Mouse (Mus musculus): ENCODE measurements around the gene E330021D16Rik.

- no peak for TF ChIP-seq POLR2A (IDR thresholded peaks at IDR 0.05; ENCODE audit: insufficient read length, low read depth)
- TF ChIP-seq MYOD1 (IDR thresholded peaks at IDR 0.05; ENCODE audit: control insufficient read depth in 1 of 3, insufficient read length in 2 of 3, low read depth in 2 of 3), result no peak
- no peak for TF ChIP-seq MAX (IDR thresholded peaks at IDR 0.05; ENCODE audit: low read depth)
- TF ChIP-seq TCF12 (IDR thresholded peaks at IDR 0.05; ENCODE audit: insufficient read depth, poor library complexity, severe bottlenecking), result no peak
- TF ChIP-seq CEBPB (IDR thresholded peaks at IDR 0.05; ENCODE audit: insufficient read depth, poor library complexity, severe bottlenecking), result no peak
- no peak for TF ChIP-seq POLR2AphosphoS2 (IDR thresholded peaks at IDR 0.05; ENCODE audit: insufficient read length, low read depth)
- TF ChIP-seq USF1 (IDR thresholded peaks at IDR 0.05; ENCODE audit: low read depth), result no peak
- TF ChIP-seq E2F4 (IDR thresholded peaks at IDR 0.05; ENCODE audit: insufficient read depth), result no peak
Observed at GRCm38 (mm10) chr6:136456302-136456701, 40.9 kb upstream of the E330021D16Rik start.
